Mouse (Mus musculus): ENCODE measurements around the gene Cdr2. TPM values are rescaled to one million over a fixed set of nuclear protein-coding genes. Genes with fewer than 3 reads are reported as not detected.

Cdr2 gene
- polyA plus RNA-seq (2017; shearing (Covaris generic)), result 1 to 10 TPM; 2.6 to 3.5 TPM

GRCm38 (mm10) chr7:120982200-120982841, at the start of gene Cdr2, which contains the start of gene Mfsd13b:
Gene Cdr2 (minus strand): TSS chr7:120982312.
Gene Mfsd13b (plus strand): TSS chr7:120982509.

GRCm38 (mm10) chr7:120917592-120918461, 64.3 kb downstream of the Cdr2 start, which contains the start of gene Polr3e:
Gene Polr3e (plus strand): TSS chr7:120917744.

Other genes with a start within 250 kb of the Cdr2 start
- under 1 TPM; 0.17 to 0.49 TPM for gene Vwa3a, start 243.0 kb downstream of the Cdr2 start, polyA plus RNA-seq (2017; shearing (Covaris generic))
- gene Gm5737, start 169.9 kb downstream of the Cdr2 start, polyA plus RNA-seq (2017; shearing (Covaris generic)), result under 1 TPM in 1 of 2 experiments, not detected in 1; 0.49 TPM
- gene Eef2k, start 139.5 kb downstream of the Cdr2 start, polyA plus RNA-seq (2017; shearing (Covaris generic)), result 1 to 10 TPM; 4.9 to 7.5 TPM
- gene Polr3e, start 64.6 kb downstream of the Cdr2 start, polyA plus RNA-seq (2017; shearing (Covaris generic)), result 10 to 100 TPM; 23.2 to 31.5 TPM
- gene Mfsd13b, start 197 bp upstream of the Cdr2 start, polyA plus RNA-seq (2017; shearing (Covaris generic)), result 1 to 10 TPM in 1 of 2 experiments, under 1 TPM in 1; 0.48 to 1.1 TPM
- 10 to 100 TPM; 21.5 to 34.4 TPM for gene Mettl9, start 52.1 kb upstream of the Cdr2 start, polyA plus RNA-seq (2017; shearing (Covaris generic))
- gene Igsf6, start 92.3 kb upstream of the Cdr2 start, polyA plus RNA-seq (2017; shearing (Covaris generic)), result 1 to 10 TPM; 1.0 to 3.4 TPM
- gene Otoa, start 99.3 kb upstream of the Cdr2 start, polyA plus RNA-seq (2017; shearing (Covaris generic)), result under 1 TPM in 1 of 2 experiments, not detected in 1; 0.42 TPM

Data from activated CD4-positive, CD25-positive, alpha-beta regulatory T cell (primary cell).